Mouse (Mus musculus) stomach, embryonic 14.5 days (tissue): ENCODE data around the gene Herc1. TPM values are rescaled to one million over a fixed set of nuclear protein-coding genes. Genes with fewer than 3 reads are reported as not detected.

ENCODE experiments used
- ATAC-seq: fragments of 200-750 bp; cut with Nextera tagmentation; 2 replicates; pipeline ENCODE4 v1.8.0; 2017; ENCODE audit warnings: low read depth, moderate TSS enrichment; ENCODE audit not compliant: insufficient number of reproducible peaks, insufficient read depth, low FRiP score
- H3K27ac ChIP-seq: fragments of 300-500 bp; sonication (generic); 2 replicates; pipeline ENCODE4 v1.5.1; 2014; ENCODE audit warnings: mild to moderate bottlenecking, low read length, moderate library complexity, mixed read lengths
- H3K27me3 ChIP-seq: fragments of 300-500 bp; sonication (generic); 2 replicates; pipeline ENCODE4 v1.6.1; 2014; ENCODE audit warnings: low read length, control low read depth, mixed read lengths; ENCODE audit not compliant: control insufficient read depth, insufficient read depth
- H3K36me3 ChIP-seq: fragments of 300-500 bp; sonication (generic); 2 replicates; pipeline ENCODE4 v1.6.1; 2014; ENCODE audit warnings: mild to moderate bottlenecking, control low read depth, low read length, moderate library complexity, mixed read lengths; ENCODE audit not compliant: control insufficient read depth, insufficient read depth
- H3K4me1 ChIP-seq: fragments of 300-500 bp; sonication (generic); 2 replicates; pipeline ENCODE4 v1.6.1; 2014; ENCODE audit warnings: low read length, control low read depth, mixed read lengths; ENCODE audit not compliant: control insufficient read depth, insufficient read depth
- H3K4me2 ChIP-seq: fragments of 300-500 bp; sonication (generic); replicated peaks from 2 replicates; pipeline ENCODE4 v1.6.1; 2014; ENCODE audit warnings: low read depth, low read length, control low read depth
- H3K4me3 ChIP-seq: fragments of 300-500 bp; sonication (generic); 2 replicates; pipeline ENCODE4 v1.5.1; 2014; ENCODE audit warnings: low read depth, low read length, control low read depth
- H3K9ac ChIP-seq: fragments of 300-500 bp; sonication (generic); replicated peaks from 2 replicates; pipeline ENCODE4 v1.6.1; 2014; ENCODE audit warnings: low read depth, mild to moderate bottlenecking, control low read depth, low read length, moderate library complexity, mixed read lengths
- H3K9me3 ChIP-seq: fragments of 300-500 bp; sonication (generic); 2 replicates; pipeline ENCODE4 v1.6.1; 2016; ENCODE audit warnings: low read depth, low read length, control low read depth; ENCODE audit not compliant: control insufficient read depth
- WGBS: fragments of 180-500 bp; shearing (Covaris S2); extraction: QIAGEN DNeasy Blood & Tissue Kit; methylation state at CpG from one replicate; pipeline ENCODE4 v1.1.7; 2014; 5-methylcytosine and 5-hydroxymethylcytosine counted together
- polyA plus RNA-seq: library from polyadenylated mRNA; unstranded; fragments of >200 nt; fragmentation: Nextera tagmentation; extraction: Ambion mirVana; gene quantifications from 2 replicates; pipeline ENCODE4 v1.2.1, GENCODE M21; 2014

Herc1 gene
- 30.7 and 32.5 TPM in 2 replicates for polyA plus RNA-seq

- no peaks in the 10 kb centered on the region for H3K9me3 ChIP-seq
- H3K36me3 ChIP-seq: no peaks in the 10 kb centered on the region
- no peaks in the 10 kb centered on the region for H3K27me3 ChIP-seq
- peak within 1 kb of the TSS; percentile 98 for H3K4me3 ChIP-seq
- 0 out of 2 replicates have a peak, but pooled peaks cover 9% of the 10 kb centered on the region for H3K4me1 ChIP-seq
- peak within 1 kb of the TSS; percentile 96 for H3K4me2 ChIP-seq
- peak; percentile 90 for ATAC-seq
- peak within 1 kb of the TSS; percentile 87 for H3K27ac ChIP-seq
- H3K9ac ChIP-seq: peak within 1 kb of the TSS; percentile 97
- WGBS: under 1% methylated on average over 85 of the region's 85 CpGs
These were observed at the start of gene Herc1 for GRCm38 (mm10) chr9:66349860-66350787. Gene Herc1 (plus strand): TSS chr9:66350450.

- no peaks in the 10 kb centered on the region for H3K27me3 ChIP-seq
- H3K27ac ChIP-seq: no peak overlapping the region
- H3K4me2 ChIP-seq: peak overlapping the region; percentile 35; the same call in 1 of the 2 replicates
- no peaks in the 10 kb centered on the region for H3K4me1 ChIP-seq
- H3K9ac ChIP-seq: no peak overlapping the region
- H3K9me3 ChIP-seq: no peaks in the 10 kb centered on the region
- no peaks in the 10 kb centered on the region for H3K36me3 ChIP-seq
- no peak for ATAC-seq
- H3K4me3 ChIP-seq: no peak overlapping the region
- WGBS: 89% methylated on average over 3 of the region's 3 CpGs
These were observed 45.7 kb upstream of the Herc1 start for GRCm38 (mm10) chr9:66304320-66305090.

- H3K36me3 ChIP-seq: no peaks in the 10 kb centered on the region
- no peak overlapping the region for H3K9ac ChIP-seq
- H3K4me3 ChIP-seq: no peak overlapping the region
- 48% methylated on average over 25 of the region's 25 CpGs for WGBS
- peak overlapping the region; percentile 35 for H3K4me2 ChIP-seq
- H3K9me3 ChIP-seq: no peaks in the 10 kb centered on the region
- H3K27ac ChIP-seq: no peak overlapping the region
- H3K4me1 ChIP-seq: no peaks in the 10 kb centered on the region
- no peaks in the 10 kb centered on the region for H3K27me3 ChIP-seq
- no peak for ATAC-seq
These were observed 44.8 kb upstream of the Herc1 start for GRCm38 (mm10) chr9:66305121-66306112.

- Histone ChIP-seq H3K9me3 (no peaks in the 10 kb centered on the region), H3K4me3 (no peak overlapping the region), H3K4me1 (no peaks in the 10 kb centered on the region), H3K4me2 (no peak overlapping the region), H3K27me3 (no peaks in the 10 kb centered on the region), H3K9ac (no peak overlapping the region), H3K27ac (no peak overlapping the region), H3K36me3 (no peaks in the 10 kb centered on the region)
- no peak for ATAC-seq
- 79% methylated on average over 3 of the region's 3 CpGs for WGBS
These were observed 43.8 kb upstream of the Herc1 start for GRCm38 (mm10) chr9:66306414-66306813.

- WGBS: 9% methylated on average over 2 of the region's 2 CpGs
- no peak overlapping the region for H3K27ac ChIP-seq
- no peaks in the 10 kb centered on the region for H3K27me3 ChIP-seq
- H3K9ac ChIP-seq: no peak overlapping the region
- no peaks in the 10 kb centered on the region for H3K9me3 ChIP-seq
- H3K36me3 ChIP-seq: no peaks in the 10 kb centered on the region
- H3K4me1 ChIP-seq: no peaks in the 10 kb centered on the region
- H3K4me3 ChIP-seq: no peak overlapping the region
- ATAC-seq: no peak
- H3K4me2 ChIP-seq: no peak overlapping the region
These were observed 42.9 kb upstream of the Herc1 start for GRCm38 (mm10) chr9:66307341-66307740.

GRCm38 (mm10) chr9:66308741-66309140, 41.5 kb upstream of the Herc1 start:
- H3K4me1 ChIP-seq: no peaks in the 10 kb centered on the region
- ATAC-seq: no peak

GRCm38 (mm10) chr9:66311458-66311857, 38.8 kb upstream of the Herc1 start:
- no peak overlapping the region for H3K27ac ChIP-seq
- H3K36me3 ChIP-seq: no peaks in the 10 kb centered on the region
- WGBS: 36% methylated on average over 3 of the region's 3 CpGs
- no peaks in the 10 kb centered on the region for H3K9me3 ChIP-seq
- no peak overlapping the region for H3K4me2 ChIP-seq
- no peak overlapping the region for H3K9ac ChIP-seq
- ATAC-seq: no peak
- no peak overlapping the region for H3K4me3 ChIP-seq
- H3K4me1 ChIP-seq: no peaks in the 10 kb centered on the region
- no peaks in the 10 kb centered on the region for H3K27me3 ChIP-seq

More at GRCm38 (mm10) chr9:66308741-66309140, 41.5 kb upstream of the Herc1 start:
- Histone ChIP-seq H3K36me3 (no peaks in the 10 kb centered on the region), H3K9me3 (no peaks in the 10 kb centered on the region), H3K4me2 (no peak overlapping the region), H3K27ac (no peak overlapping the region), H3K9ac (no peak overlapping the region), H3K4me3 (no peak overlapping the region), H3K27me3 (no peaks in the 10 kb centered on the region)
- 77% methylated on average over 4 of the region's 4 CpGs for WGBS
